Mouse (Mus musculus): ENCODE data around the gene Olfr1009. TPM values are rescaled to one million over a fixed set of nuclear protein-coding genes. Genes with fewer than 3 reads are reported as not detected.

Gene Olfr1009
- polyA plus RNA-seq, 1 experiment from 2014 or later = not detected

- DNase-seq (ENCODE audit: low spot score) = no peak
- Histone ChIP-seq H3K27ac (replicated peaks) (no peak overlapping the region), H3K27me3 (ENCODE audit: control insufficient read depth, insufficient read depth, low read length) (no peaks in the 10 kb centered on the region), H3K4me3 (ENCODE audit: low read depth, low read length) (no peak overlapping the region), H3K9me3 (ENCODE audit: control insufficient read depth, low read length) (no peaks in the 10 kb centered on the region), H3K9ac (ENCODE audit: low read length) (no peak overlapping the region), H3K36me3 (ENCODE audit: control insufficient read depth, insufficient read depth, low read length) (no peaks in the 10 kb centered on the region), H3K4me2 (replicated peaks; ENCODE audit: low read depth) (no peak overlapping the region), H3K4me1 (replicated peaks; ENCODE audit: control insufficient read depth, insufficient read depth) (no peaks in the 10 kb centered on the region)
- TF ChIP-seq EP300 (optimal IDR thresholded peaks at IDR 0.05) = no peak
- no peak for ATAC-seq (ENCODE audit: low FRiP score, low TSS enrichment)
- WGBS = 82% methylated on average over 4 of the region's 4 CpGs
Observed at GRCm38 (mm10) chr2:85753822-85754221, 38.6 kb downstream of the Olfr1009 start.

GRCm38 (mm10) chr2:85762666-85763065 lies 47.4 kb downstream of the Olfr1009 start, which contains the start of gene Olfr1012:
Olfr1012 (minus strand) TSS chr2:85762766.
- H3K4me1 ChIP-seq (replicated peaks; ENCODE audit: control insufficient read depth, insufficient read depth) = no peaks in the 10 kb centered on the region
- no peak for DNase-seq (ENCODE audit: low spot score)
- no peak within 1 kb of the TSS for H3K27ac ChIP-seq (replicated peaks)
- no peak for ATAC-seq (ENCODE audit: low FRiP score, low TSS enrichment)
- H3K27me3 ChIP-seq (ENCODE audit: control insufficient read depth, insufficient read depth, low read length) = no peaks in the 10 kb centered on the region
- TF ChIP-seq EP300 (optimal IDR thresholded peaks at IDR 0.05) (no peak), CTCF (IDR thresholded peaks at IDR 0.05; ENCODE audit: low read depth) (no peak)
- H3K9ac ChIP-seq (ENCODE audit: low read length) = no peak within 1 kb of the TSS
- WGBS = 45% methylated on average over 1 of the region's 1 CpGs
- H3K4me2 ChIP-seq (replicated peaks; ENCODE audit: low read depth) = no peak within 1 kb of the TSS
- H3K36me3 ChIP-seq (ENCODE audit: control insufficient read depth, insufficient read depth, low read length) = no peaks in the 10 kb centered on the region
- H3K4me3 ChIP-seq (ENCODE audit: low read depth, low read length) = no peak within 1 kb of the TSS
- no peaks in the 10 kb centered on the region for H3K9me3 ChIP-seq (ENCODE audit: control insufficient read depth, low read length)

- Histone ChIP-seq H3K9ac (ENCODE audit: low read length) (no peak within 1 kb of the TSS), H3K27me3 (ENCODE audit: control insufficient read depth, insufficient read depth, low read length) (no peaks in the 10 kb centered on the region), H3K4me3 (ENCODE audit: low read depth, low read length) (no peak within 1 kb of the TSS), H3K27ac (replicated peaks) (no peak within 1 kb of the TSS), H3K36me3 (ENCODE audit: control insufficient read depth, insufficient read depth, low read length) (no peaks in the 10 kb centered on the region), H3K4me2 (replicated peaks; ENCODE audit: low read depth) (no peak within 1 kb of the TSS), H3K9me3 (ENCODE audit: control insufficient read depth, low read length) (no peaks in the 10 kb centered on the region), H3K4me1 (replicated peaks; ENCODE audit: control insufficient read depth, insufficient read depth) (no peaks in the 10 kb centered on the region)
- ATAC-seq (ENCODE audit: low FRiP score, low TSS enrichment) (no peak), DNase-seq (ENCODE audit: low spot score) (no peak)
- no peak for TF ChIP-seq CTCF (IDR thresholded peaks at IDR 0.05; ENCODE audit: low read depth)
- no peak for TF ChIP-seq EP300 (optimal IDR thresholded peaks at IDR 0.05)
Observed at GRCm38 (mm10) chr2:85766798-85767197, 51.6 kb downstream of the Olfr1009 start, which contains the start of gene Olfr1013. Olfr1013 (plus strand) TSS chr2:85767098.

GRCm38 (mm10) chr2:85772413-85772812 lies 57.2 kb downstream of the Olfr1009 start, which contains the start of gene Olfr1014:
Olfr1014 (plus strand) TSS chr2:85772713.
- ATAC-seq (ENCODE audit: low FRiP score, low TSS enrichment) (no peak), DNase-seq (ENCODE audit: low spot score) (no peak)
- no peaks in the 10 kb centered on the region for H3K9me3 ChIP-seq (ENCODE audit: control insufficient read depth, low read length)
- no peak within 1 kb of the TSS for H3K4me3 ChIP-seq (ENCODE audit: low read depth, low read length)
- TF ChIP-seq CTCF (IDR thresholded peaks at IDR 0.05; ENCODE audit: low read depth) = no peak
- no peak for TF ChIP-seq EP300 (optimal IDR thresholded peaks at IDR 0.05)
- H3K9ac ChIP-seq (ENCODE audit: low read length) = no peak within 1 kb of the TSS
- no peak within 1 kb of the TSS for H3K4me2 ChIP-seq (replicated peaks; ENCODE audit: low read depth)
- no peaks in the 10 kb centered on the region for H3K27me3 ChIP-seq (ENCODE audit: control insufficient read depth, insufficient read depth, low read length)
- no peak within 1 kb of the TSS for H3K27ac ChIP-seq (replicated peaks)
- no peaks in the 10 kb centered on the region for H3K4me1 ChIP-seq (replicated peaks; ENCODE audit: control insufficient read depth, insufficient read depth)
- no peaks in the 10 kb centered on the region for H3K36me3 ChIP-seq (ENCODE audit: control insufficient read depth, insufficient read depth, low read length)

Other genes with a start within 250 kb of the Olfr1009 start
- 60.6 and 61.5 TPM in 2 replicates for gene 4833423E24Rik, start 196.4 kb upstream of the Olfr1009 start, polyA plus RNA-seq (2015; fragmentation: Nextera tagmentation; extraction: Ambion mirVana)
- not detected in 2 replicates for gene Olfr996, start 136.2 kb upstream of the Olfr1009 start, polyA plus RNA-seq (2015; fragmentation: Nextera tagmentation; extraction: Ambion mirVana)
- gene Olfr998, start 126.5 kb upstream of the Olfr1009 start, polyA plus RNA-seq (2015; fragmentation: Nextera tagmentation; extraction: Ambion mirVana) = 0.10 TPM in 1 of 2 replicates, not detected in the other
- not detected in 2 replicates for gene Olfr1000, start 103.5 kb upstream of the Olfr1009 start, polyA plus RNA-seq (2015; fragmentation: Nextera tagmentation; extraction: Ambion mirVana)
- gene Olfr1002, start 64.7 kb upstream of the Olfr1009 start, polyA plus RNA-seq (2015; fragmentation: Nextera tagmentation; extraction: Ambion mirVana) = not detected in 2 replicates
- not detected in 2 replicates for gene Olfr154, start 51.0 kb upstream of the Olfr1009 start, polyA plus RNA-seq (2015; fragmentation: Nextera tagmentation; extraction: Ambion mirVana)
- gene Olfr1006, start 36.7 kb upstream of the Olfr1009 start, polyA plus RNA-seq (2015; fragmentation: Nextera tagmentation; extraction: Ambion mirVana) = not detected in 2 replicates
- not detected in 2 replicates for gene Olfr1008, start 26.0 kb upstream of the Olfr1009 start, polyA plus RNA-seq (2015; fragmentation: Nextera tagmentation; extraction: Ambion mirVana)
- not detected in 2 replicates for gene Olfr1012, start 47.3 kb downstream of the Olfr1009 start, polyA plus RNA-seq (2015; fragmentation: Nextera tagmentation; extraction: Ambion mirVana)
- not detected in 2 replicates for gene Olfr1013, start 51.7 kb downstream of the Olfr1009 start, polyA plus RNA-seq (2015; fragmentation: Nextera tagmentation; extraction: Ambion mirVana)
- gene Olfr1014, start 57.3 kb downstream of the Olfr1009 start, polyA plus RNA-seq (2015; fragmentation: Nextera tagmentation; extraction: Ambion mirVana) = not detected in 2 replicates
- gene Olfr1015, start 66.6 kb downstream of the Olfr1009 start, polyA plus RNA-seq (2015; fragmentation: Nextera tagmentation; extraction: Ambion mirVana) = not detected in 2 replicates
- not detected in 2 replicates for gene Olfr1016, start 87.1 kb downstream of the Olfr1009 start, polyA plus RNA-seq (2015; fragmentation: Nextera tagmentation; extraction: Ambion mirVana)
- gene Olfr1018, start 103.1 kb downstream of the Olfr1009 start, polyA plus RNA-seq (2015; fragmentation: Nextera tagmentation; extraction: Ambion mirVana) = not detected in 2 replicates
- not detected in 2 replicates for gene Olfr1019, start 130.1 kb downstream of the Olfr1009 start, polyA plus RNA-seq (2015; fragmentation: Nextera tagmentation; extraction: Ambion mirVana)
- gene Olfr1020, start 131.6 kb downstream of the Olfr1009 start, polyA plus RNA-seq (2015; fragmentation: Nextera tagmentation; extraction: Ambion mirVana) = not detected in 2 replicates
- not detected in 2 replicates for gene Olfr1022, start 153.2 kb downstream of the Olfr1009 start, polyA plus RNA-seq (2015; fragmentation: Nextera tagmentation; extraction: Ambion mirVana)
- not detected in 2 replicates for gene Olfr1023, start 170.2 kb downstream of the Olfr1009 start, polyA plus RNA-seq (2015; fragmentation: Nextera tagmentation; extraction: Ambion mirVana)
- gene Olfr1024, start 189.6 kb downstream of the Olfr1009 start, polyA plus RNA-seq (2015; fragmentation: Nextera tagmentation; extraction: Ambion mirVana) = not detected in 2 replicates
- not detected in 2 replicates for gene Olfr1025-ps1, start 199.8 kb downstream of the Olfr1009 start, polyA plus RNA-seq (2015; fragmentation: Nextera tagmentation; extraction: Ambion mirVana)
- gene Olfr1026, start 206.1 kb downstream of the Olfr1009 start, polyA plus RNA-seq (2015; fragmentation: Nextera tagmentation; extraction: Ambion mirVana) = not detected in 2 replicates
- not detected in 2 replicates for gene Olfr1028, start 235.0 kb downstream of the Olfr1009 start, polyA plus RNA-seq (2015; fragmentation: Nextera tagmentation; extraction: Ambion mirVana)

All from stomach, postnatal 0 days (tissue).